Mouse (Mus musculus) forebrain, embryonic 10.5 days (tissue): Measurements from ENCODE around the gene Orai1. TPM values are rescaled to one million over a fixed set of nuclear protein-coding genes. Genes with fewer than 3 reads are reported as not detected.
A peak's percentile ranks its signal among the peaks of the same experiment; 100 is the strongest.
"Not testable (repeated sequence)": the region's sequence is repeated elsewhere in the genome, so short reads cannot be mapped to it uniquely, and the experiment has no call there.

Source experiments
- DNase-seq: peaks from one replicate; pipeline ENCODE4 v3.0.0-alpha.2; 2017; ENCODE audit warnings: low spot score; ENCODE audit errors: extremely low spot score
- H3K27ac ChIP-seq: fragments of 300-500 bp; sonication (generic); 2 replicates; pipeline ENCODE4 v1.5.1; 2016; ENCODE audit warnings: mild to moderate bottlenecking
- H3K27me3 ChIP-seq: fragments of 300-500 bp; sonication (generic); 2 replicates; pipeline ENCODE4 v1.6.1; 2016; ENCODE audit warnings: mild to moderate bottlenecking; ENCODE audit not compliant: poor library complexity, severe bottlenecking
- H3K36me3 ChIP-seq: fragments of 300-500 bp; sonication (generic); replicated peaks from 2 replicates; pipeline ENCODE4 v1.6.1; 2016; ENCODE audit warnings: mild to moderate bottlenecking, moderate library complexity
- H3K4me1 ChIP-seq: fragments of 300-500 bp; sonication (generic); 2 replicates; pipeline ENCODE4 v1.6.1; 2016
- H3K4me3 ChIP-seq: fragments of 300-500 bp; sonication (generic); 2 replicates; pipeline ENCODE4 v1.5.1; 2016; ENCODE audit warnings: mild to moderate bottlenecking, moderate library complexity
- H3K9me3 ChIP-seq: fragments of 300-500 bp; sonication (generic); 2 replicates; pipeline ENCODE4 v1.6.1; 2016; ENCODE audit warnings: mild to moderate bottlenecking, moderate library complexity
- WGBS: fragments of 180-500 bp; shearing (Covaris S2); methylation state at CpG from one replicate; pipeline ENCODE4 v1.1.7; 2016; 5-methylcytosine and 5-hydroxymethylcytosine counted together
- polyA plus RNA-seq: library from polyadenylated mRNA; unstranded; fragments of >200 nt; fragmentation: Nextera tagmentation; extraction: Ambion mirVana; gene quantifications from 2 replicates; pipeline ENCODE4 v1.2.1, GENCODE M21; 2016

Orai1 gene
- polyA plus RNA-seq = 6.9 and 7.9 TPM in 2 replicates

DNA sequence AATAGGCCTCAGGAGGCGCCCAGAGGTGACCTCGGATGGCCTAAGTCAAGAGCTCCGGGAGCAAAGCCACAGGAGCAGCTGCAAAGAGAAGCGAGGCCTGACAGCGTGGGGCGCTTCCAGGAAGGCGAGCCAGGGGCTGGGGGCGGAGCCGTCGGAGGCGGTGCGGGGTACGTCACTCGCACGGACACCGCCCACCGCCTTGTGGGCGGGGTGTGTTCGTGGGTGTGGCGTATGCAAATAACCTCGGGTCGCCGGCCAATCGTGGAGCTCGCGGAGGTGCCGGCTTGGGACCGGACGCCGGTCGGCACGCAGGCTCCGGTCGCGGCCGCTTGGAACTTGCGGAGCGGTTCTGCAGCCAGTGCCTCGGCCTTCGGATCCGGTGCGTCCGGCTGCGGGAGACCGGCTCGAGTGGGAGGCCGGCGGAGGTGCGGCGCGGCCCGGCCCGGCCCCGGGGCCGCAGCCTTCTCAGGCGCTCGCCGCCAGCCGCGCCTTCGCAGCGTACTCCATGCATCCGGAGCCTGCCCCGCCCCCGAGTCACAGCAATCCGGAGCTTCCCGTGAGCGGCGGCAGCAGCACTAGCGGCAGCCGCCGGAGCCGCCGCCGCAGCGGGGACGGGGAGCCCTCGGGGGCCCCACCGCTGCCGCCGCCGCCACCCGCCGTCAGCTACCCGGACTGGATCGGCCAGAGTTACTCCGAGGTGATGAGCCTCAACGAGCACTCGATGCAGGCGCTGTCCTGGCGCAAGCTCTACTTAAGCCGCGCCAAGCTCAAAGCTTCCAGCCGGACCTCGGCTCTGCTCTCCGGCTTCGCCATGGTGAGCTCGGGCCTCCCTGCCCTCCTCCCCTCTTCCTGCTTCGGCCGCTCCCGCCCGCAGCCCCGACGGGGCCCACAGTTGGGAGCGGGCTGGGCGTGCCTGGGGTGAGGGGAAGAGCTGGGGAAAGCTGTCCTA, at the start of gene Orai1:
Orai1 (plus strand) TSS at position 322 of the 949 bp plus-strand sequence.
- peak; percentile 97 for DNase-seq
- Histone ChIP-seq H3K27me3 (peaks cover 14% of the 10 kb centered on the region), H3K9me3 (no peaks in the 10 kb centered on the region), H3K27ac (peak within 1 kb of the TSS; percentile 91), H3K4me1 (peaks cover 63% of the 10 kb centered on the region), H3K4me3 (peak within 1 kb of the TSS; percentile 64), H3K36me3 (peaks cover 6% of the 10 kb centered on the region; the same call in 1 of the 2 replicates)
- under 1% methylated on average over 106 of the region's 106 CpGs for WGBS

DNA sequence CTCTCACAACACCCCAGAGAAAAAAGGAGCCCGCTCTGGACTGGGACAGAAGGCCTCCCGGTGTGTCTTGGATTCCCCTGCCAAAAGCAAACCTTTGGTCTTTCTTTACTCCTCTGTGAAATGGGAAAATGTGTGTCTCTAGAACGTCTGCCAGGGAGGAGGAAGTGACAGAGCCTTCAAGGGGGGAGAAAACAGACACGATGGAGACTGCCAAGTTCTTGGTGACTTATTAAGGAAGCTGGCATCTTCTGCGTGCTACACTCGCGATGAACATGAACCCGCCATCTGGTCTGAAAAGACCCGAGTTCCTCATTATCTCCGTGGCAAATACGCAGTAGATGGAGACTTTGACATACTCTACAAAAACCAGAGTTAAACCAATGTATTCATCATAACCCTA, 49.4 kb upstream of the Orai1 start:
- Histone ChIP-seq H3K4me1 (peaks cover 12% of the 10 kb centered on the region; the same call in 1 of the 2 replicates), H3K27ac (no peak overlapping the region), H3K9me3 (no peaks in the 10 kb centered on the region), H3K4me3 (no peak overlapping the region), H3K27me3 (no peaks in the 10 kb centered on the region), H3K36me3 (peaks cover 25% of the 10 kb centered on the region)
- DNase-seq = no peak
- 92% methylated on average over 11 of the region's 11 CpGs for WGBS

DNA sequence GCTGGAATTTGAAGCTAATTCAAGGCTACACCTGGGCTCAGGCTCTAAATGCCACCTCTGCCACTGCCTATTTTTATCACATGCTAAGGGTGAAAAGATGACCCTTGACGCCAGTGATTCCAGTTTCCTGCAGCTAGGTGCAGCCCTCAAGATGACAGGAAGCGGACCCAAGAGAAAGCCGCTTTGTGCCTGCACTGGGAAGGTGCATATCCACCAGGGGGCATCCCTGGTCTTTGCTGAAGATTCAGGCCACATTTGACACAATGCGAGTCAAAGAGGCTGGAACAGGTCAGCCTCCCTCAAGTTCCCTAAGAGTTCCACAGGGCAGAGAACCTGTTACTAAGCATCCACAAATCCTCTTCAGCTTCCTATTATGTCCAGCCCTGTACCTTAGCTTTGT, 46.6 kb upstream of the Orai1 start:
- H3K27ac ChIP-seq = 0 out of 2 replicates have a peak overlapping the region, but pooled peaks have one; percentile 12
- DNase-seq = peak; percentile 55
- no peaks in the 10 kb centered on the region for H3K27me3 ChIP-seq
- no peak overlapping the region for H3K4me3 ChIP-seq
- WGBS = 35% methylated on average over 4 of the region's 4 CpGs
- H3K9me3 ChIP-seq = no peaks in the 10 kb centered on the region
- peaks cover 11% of the 10 kb centered on the region; the same call in 1 of the 2 replicates for H3K36me3 ChIP-seq
- peaks cover 8% of the 10 kb centered on the region; the same call in 1 of the 2 replicates for H3K4me1 ChIP-seq

- WGBS = 93% methylated on average over 5 of the region's 5 CpGs
- Histone ChIP-seq H3K36me3 (peaks cover 9% of the 10 kb centered on the region), H3K4me3 (no peak overlapping the region), H3K4me1 (peaks cover 8% of the 10 kb centered on the region; the same call in 1 of the 2 replicates), H3K9me3 (no peaks in the 10 kb centered on the region), H3K27me3 (no peaks in the 10 kb centered on the region), H3K27ac (no peak overlapping the region)
- DNase-seq = no peak
Measured at GRCm38 (mm10) chr5:122970056-122970455, 44.8 kb upstream of the Orai1 start.

GRCm38 (mm10) chr5:122971438-122971837, 43.4 kb upstream of the Orai1 start:
- 93% methylated on average over 4 of the region's 4 CpGs for WGBS
- DNase-seq = no peak
- peaks cover 22% of the 10 kb centered on the region for H3K36me3 ChIP-seq

DNA sequence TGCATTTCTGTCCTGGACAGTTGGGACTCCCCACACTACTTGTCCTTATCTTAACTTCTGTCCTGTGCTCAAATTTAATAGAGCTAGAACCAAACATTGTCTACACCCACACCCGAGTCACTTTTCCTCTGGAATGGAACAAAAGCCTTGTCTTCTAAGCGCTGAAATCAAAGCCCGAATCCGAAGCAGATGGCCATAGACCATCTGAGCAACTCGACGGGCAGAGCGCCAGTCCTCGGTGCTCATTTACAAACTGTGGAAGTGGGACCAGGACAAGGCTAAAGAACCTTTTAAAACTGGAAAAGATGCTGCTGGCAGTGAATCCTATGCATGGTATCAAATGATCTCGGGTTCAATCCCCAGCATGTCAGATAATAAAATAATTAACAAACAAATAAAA, 42.8 kb upstream of the Orai1 start:
- no peaks in the 10 kb centered on the region for H3K9me3 ChIP-seq
- peaks cover 28% of the 10 kb centered on the region for H3K36me3 ChIP-seq
- no peak for DNase-seq
- no peak overlapping the region for H3K4me3 ChIP-seq
- peaks cover 8% of the 10 kb centered on the region; the same call in 1 of the 2 replicates for H3K4me1 ChIP-seq
- H3K27ac ChIP-seq = no peak overlapping the region
- 86% methylated on average over 9 of the region's 9 CpGs for WGBS
- no peaks in the 10 kb centered on the region for H3K27me3 ChIP-seq

More at GRCm38 (mm10) chr5:122971438-122971837, 43.4 kb upstream of the Orai1 start:
- no peak overlapping the region for H3K4me3 ChIP-seq
- H3K27me3 ChIP-seq = no peaks in the 10 kb centered on the region
- no peak overlapping the region for H3K27ac ChIP-seq
- H3K4me1 ChIP-seq = peaks cover 8% of the 10 kb centered on the region; the same call in 1 of the 2 replicates
- no peaks in the 10 kb centered on the region for H3K9me3 ChIP-seq

DNA sequence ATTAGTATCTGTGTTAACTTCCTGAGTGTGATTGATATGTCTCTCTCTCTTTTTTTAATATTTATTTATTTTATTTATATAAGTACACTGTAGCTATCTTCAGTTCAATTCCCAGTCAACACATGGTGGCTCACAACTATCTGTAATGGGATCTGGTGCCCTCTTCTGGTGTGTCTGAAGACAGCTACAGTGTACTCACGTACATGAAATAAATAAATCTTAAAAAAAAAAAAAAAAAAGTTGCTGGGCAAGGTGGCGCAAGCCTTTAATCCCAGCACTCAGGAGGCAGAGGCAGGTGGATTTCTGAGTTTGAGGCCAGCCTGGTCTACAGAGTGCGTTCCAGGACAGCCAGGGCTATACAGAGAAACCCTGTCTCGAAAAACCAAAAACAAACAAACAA, 40.2 kb upstream of the Orai1 start:
- not testable (repeated sequence) for H3K27ac ChIP-seq, H3K9me3 ChIP-seq, H3K4me3 ChIP-seq, H3K27me3 ChIP-seq, H3K4me1 ChIP-seq, DNase-seq
- H3K36me3 ChIP-seq = peaks cover 52% of the 10 kb centered on the region
- WGBS = 94% methylated on average over 4 of the region's 4 CpGs

GRCm38 (mm10) chr5:122978970-122979369, 35.9 kb upstream of the Orai1 start:
- 89% methylated on average over 8 of the region's 8 CpGs for WGBS
- no peaks in the 10 kb centered on the region for H3K9me3 ChIP-seq
- DNase-seq = no peak
- H3K4me3 ChIP-seq = no peak overlapping the region
- no peaks in the 10 kb centered on the region for H3K27me3 ChIP-seq
- H3K27ac ChIP-seq = no peak overlapping the region
- no peaks in the 10 kb centered on the region for H3K4me1 ChIP-seq
- H3K36me3 ChIP-seq = peaks cover 84% of the 10 kb centered on the region

GRCm38 (mm10) chr5:122984483-122984882, 30.4 kb upstream of the Orai1 start:
- peaks cover 46% of the 10 kb centered on the region for H3K4me1 ChIP-seq
- no peaks in the 10 kb centered on the region for H3K9me3 ChIP-seq
- 79% methylated on average over 5 of the region's 5 CpGs for WGBS
- no peaks in the 10 kb centered on the region for H3K27me3 ChIP-seq
- no peak for DNase-seq
- H3K36me3 ChIP-seq = peaks cover 49% of the 10 kb centered on the region
- peak overlapping the region; percentile 96 for H3K27ac ChIP-seq
- H3K4me3 ChIP-seq = 0 out of 2 replicates have a peak overlapping the region, but pooled peaks have one; percentile 68

DNA sequence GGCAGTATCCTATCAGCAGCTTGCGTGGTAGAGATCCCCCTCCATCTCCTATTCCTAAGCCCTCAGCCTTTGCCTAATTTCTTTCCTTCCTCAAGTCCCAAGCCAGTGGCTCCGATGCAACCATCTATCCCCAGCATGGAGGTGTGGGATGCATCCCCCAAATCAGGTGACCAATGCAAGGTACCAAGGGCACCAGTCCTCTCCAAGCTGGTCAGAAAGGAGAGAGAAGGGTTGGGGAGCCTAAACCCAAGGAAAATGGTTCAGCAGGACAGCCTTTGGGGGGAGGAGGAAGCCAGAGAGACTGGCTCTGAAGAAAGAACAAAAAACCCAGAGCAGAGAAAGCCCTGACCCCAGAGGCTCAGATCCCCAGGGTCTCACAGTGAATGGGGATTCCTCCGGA, 29.6 kb upstream of the Orai1 start:
- peaks cover 41% of the 10 kb centered on the region for H3K36me3 ChIP-seq
- H3K4me3 ChIP-seq = peak overlapping the region; percentile 68
- H3K27me3 ChIP-seq = no peaks in the 10 kb centered on the region
- WGBS = 35% methylated on average over 3 of the region's 3 CpGs
- no peaks in the 10 kb centered on the region for H3K9me3 ChIP-seq
- peak overlapping the region; percentile 96 for H3K27ac ChIP-seq
- no peak for DNase-seq
- H3K4me1 ChIP-seq = peaks cover 54% of the 10 kb centered on the region

- 11% methylated on average over 8 of the region's 8 CpGs for WGBS
- Histone ChIP-seq H3K4me3 (peak overlapping the region; percentile 68), H3K4me1 (peaks cover 62% of the 10 kb centered on the region), H3K27me3 (no peaks in the 10 kb centered on the region), H3K27ac (peak overlapping the region; percentile 96), H3K9me3 (no peaks in the 10 kb centered on the region), H3K36me3 (peaks cover 33% of the 10 kb centered on the region)
- DNase-seq = no peak
Measured at GRCm38 (mm10) chr5:122986091-122986493, 28.8 kb upstream of the Orai1 start.

DNA sequence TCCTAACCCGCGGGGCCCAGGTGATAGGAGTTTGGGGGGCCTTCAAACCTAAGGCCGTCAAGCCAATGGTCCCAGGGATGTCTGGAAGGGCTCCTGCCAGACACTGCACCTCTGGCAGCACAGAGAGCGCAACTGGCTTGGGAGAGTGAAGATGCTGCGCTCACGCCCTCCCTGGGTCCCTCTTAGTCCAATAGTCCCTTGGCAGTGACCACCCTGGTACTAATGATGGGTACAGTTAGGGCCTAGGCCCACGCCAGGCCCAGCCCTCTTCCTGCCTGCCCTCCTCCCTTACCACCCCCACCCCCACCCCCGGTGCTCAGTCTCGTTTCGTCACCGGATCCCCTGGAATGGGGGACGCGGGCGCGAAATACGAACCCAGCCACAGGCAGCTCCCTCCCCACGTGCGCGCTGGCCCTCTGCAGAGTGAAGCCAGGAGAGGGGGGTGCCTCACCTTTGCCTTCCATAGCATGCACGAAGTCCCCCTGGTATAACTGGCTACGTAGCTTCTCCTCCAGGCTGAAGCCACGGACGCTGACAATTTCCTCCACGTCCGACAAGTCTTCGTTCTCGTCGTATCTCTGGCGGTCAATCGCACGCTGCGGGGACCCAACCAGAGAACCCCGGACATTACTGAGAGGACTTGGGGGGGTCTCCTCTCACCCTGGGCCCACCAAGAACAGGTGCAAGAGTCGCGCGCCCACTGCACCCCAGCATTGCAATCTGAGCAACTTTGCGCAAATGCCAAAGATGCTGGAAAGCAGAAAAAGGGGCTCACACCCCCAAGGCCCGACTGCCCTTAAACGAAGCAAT, 27.5 kb upstream of the Orai1 start:
- WGBS = under 1% methylated on average over 39 of the region's 39 CpGs
- H3K27ac ChIP-seq = peak overlapping the region; percentile 96
- peaks cover 76% of the 10 kb centered on the region for H3K4me1 ChIP-seq
- peak overlapping the region; percentile 68 for H3K4me3 ChIP-seq
- DNase-seq = peak; percentile 50
- H3K36me3 ChIP-seq = peaks cover 20% of the 10 kb centered on the region
- no peaks in the 10 kb centered on the region for H3K27me3 ChIP-seq
- no peaks in the 10 kb centered on the region for H3K9me3 ChIP-seq
